Mouse (Mus musculus): ENCODE measurements around the gene Tecpr2.

Tecpr2 gene

DNA sequence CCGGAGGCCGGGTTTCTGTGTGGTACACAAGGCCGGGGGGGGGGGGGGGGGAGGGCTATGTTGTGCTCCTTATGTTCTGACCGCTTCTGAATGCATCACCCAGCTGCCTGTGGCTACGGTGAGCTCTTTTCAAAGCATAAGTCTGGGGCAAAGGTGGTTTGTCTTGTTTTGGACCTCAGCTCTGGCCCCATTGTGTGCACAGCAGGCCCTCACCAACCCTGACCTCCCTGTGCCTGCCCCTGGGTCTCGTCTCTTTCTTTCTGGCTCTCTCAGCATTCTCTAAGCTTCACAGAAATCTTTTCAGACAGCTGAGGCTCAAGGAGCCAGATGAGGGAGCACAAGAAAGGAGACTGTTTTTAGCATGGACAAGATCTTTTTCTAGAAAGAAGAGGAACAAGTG lies 23.5 kb upstream of the Tecpr2 start:
- no peak for DNase-seq

DNA sequence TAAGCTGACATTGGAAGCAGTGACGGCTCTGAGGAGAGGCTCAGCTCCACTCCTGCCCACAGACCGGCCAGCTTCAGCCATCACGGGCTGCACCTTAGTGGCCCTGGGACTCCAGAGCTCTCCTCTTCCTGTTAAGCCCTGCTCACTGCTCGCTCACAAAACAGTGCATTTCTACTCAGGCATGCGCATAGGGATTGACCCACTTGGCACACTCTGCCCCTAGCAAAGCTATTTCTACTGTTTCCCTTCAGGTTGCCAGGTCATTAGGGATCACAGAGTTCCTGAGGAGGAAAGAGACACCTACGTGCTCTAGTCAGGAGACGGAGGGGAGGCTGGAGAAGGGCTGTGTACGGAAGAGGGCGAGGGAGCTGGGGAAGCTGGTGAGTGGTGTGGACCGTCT lies 23.1 kb upstream of the Tecpr2 start:
- DNase-seq = no peak

DNA sequence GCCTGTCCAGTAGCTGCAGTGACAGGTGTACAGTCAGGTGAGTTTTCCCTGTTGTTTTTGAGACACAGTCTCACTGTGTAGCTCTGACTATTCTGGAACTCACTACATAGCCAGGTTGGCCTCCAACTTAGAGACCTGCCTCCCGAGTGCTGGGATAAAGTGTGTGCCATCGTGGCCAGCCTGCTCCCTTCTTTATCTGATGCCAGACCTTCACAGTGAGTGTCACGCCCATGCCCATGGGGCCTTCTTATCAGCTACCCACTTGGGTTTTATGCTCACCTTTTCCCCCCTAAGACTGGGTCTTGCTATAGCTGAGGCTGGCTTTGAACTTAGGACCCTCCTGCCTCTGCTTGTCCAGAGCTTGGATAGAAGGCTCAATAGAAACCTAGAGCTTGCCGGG lies 19.0 kb upstream of the Tecpr2 start:
- DNase-seq = no peak

DNA sequence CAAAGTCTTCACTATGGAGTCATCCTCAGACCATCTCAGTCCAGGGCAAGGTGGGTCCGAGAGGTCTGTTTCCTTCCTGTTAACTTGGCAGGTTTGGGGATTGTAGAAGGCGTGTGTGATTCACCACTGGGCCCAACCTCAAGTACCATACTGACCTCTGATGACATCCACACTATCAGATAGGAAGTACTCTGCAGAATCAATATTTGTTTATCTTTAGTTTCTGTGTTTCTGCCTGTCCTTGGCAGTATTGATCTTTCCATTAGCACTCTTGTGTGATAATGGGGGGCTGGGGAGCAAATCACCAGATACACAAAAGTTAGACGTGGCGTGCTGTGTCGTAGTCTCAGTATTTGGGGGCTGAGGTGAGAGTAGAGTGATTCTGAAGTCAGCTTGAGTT lies 17.8 kb upstream of the Tecpr2 start:
- DNase-seq = no peak

DNA sequence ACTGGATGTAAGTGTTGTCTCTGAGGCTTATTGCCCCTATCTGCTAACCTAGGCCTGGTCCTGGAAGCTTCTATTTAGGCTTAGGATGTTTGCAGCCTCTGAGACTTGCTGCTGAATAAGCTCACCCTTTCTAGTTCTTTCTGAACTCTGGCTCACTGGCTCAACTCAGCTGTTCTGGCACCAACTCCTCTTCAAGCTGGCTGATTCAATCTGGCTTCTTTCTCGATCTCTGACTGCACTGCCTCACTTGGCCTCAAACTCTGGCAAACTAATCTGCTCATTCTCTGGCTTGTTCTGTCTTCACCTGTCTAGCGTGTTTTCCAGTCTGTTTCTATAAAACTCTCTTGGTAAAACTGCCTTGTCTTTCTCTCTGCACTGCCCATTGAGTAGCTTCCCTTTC lies 13.7 kb upstream of the Tecpr2 start:
- DNase-seq = no peak

DNA sequence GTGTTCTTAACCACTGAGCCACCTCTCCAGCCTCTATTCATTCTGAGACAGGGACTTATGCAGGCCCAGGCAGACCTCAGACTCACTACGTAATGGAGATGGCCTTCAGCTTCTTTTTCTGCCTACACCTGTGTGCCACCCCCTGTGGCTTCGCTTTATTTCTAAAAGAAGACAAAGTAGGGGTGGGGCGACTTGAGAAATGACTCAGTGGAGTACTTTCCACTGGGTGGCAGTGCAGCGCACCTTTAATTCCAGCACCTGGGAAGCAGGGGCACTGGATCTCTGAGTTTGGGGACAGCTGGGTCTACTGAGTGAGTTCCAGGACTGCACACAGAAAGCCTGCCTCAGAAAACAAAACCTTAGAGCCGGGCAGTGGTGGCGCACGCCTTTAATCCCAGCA lies 6.8 kb upstream of the Tecpr2 start:
- DNase-seq = no peak

DNA sequence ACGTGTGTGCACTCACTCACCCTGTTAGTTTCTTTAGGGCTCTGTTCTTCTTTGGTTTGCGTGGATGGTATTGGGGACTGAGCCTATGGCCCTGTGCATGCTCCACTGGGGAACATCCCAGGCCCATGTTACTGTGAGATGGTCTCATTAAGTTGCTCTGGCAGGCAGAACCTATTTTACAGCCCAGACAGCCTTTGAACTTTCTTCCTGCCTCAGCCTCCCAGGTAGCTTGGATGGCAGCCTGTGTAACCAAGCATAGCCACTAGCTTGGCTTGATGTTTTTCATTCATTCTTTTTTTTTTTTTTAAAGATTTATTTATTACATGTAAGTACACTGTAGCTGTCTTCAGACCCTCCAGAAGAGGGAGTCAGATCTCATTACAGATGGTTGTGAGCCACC lies 3.8 kb upstream of the Tecpr2 start:
- no peak for DNase-seq

DNA sequence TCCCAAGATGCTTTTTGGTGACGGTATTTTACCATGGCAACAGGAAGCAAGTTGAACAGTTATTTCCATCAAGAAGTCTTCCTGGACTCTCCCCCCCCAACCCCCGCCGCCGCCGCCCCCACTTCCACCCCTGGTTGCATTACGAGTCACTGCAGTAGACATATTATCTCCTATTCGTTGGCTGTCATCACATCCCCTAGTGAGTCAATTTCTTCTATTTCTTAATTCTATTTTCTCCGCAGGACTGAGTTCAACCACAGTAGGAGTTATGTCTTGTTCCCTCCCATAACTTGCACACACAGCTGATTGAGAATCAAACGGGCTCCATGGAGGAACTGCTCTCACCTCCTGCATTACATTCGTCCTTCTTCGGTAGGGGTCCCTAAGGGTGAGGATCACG lies 958 bp upstream of the Tecpr2 start:
- no peak for DNase-seq

DNA sequence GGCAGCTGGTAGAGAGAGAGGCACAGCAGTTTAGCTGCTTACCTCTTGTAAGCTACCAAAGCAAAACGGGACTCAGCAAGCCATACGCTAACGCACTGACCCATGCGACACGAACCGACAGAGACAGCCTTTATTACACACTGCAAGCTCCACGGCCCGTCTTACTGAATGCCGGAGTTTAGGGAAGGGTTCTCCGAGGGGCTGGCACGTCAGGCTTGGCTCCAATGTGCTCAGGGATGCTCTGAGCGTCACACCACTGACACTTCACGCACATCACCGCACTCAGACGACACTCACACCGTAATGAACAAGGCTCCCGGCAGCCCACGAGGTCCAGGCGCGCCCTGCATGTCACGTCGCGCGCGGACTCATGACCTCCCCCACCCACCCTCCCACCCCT lies 458 bp upstream of the Tecpr2 start:
- DNase-seq = no peak

DNA sequence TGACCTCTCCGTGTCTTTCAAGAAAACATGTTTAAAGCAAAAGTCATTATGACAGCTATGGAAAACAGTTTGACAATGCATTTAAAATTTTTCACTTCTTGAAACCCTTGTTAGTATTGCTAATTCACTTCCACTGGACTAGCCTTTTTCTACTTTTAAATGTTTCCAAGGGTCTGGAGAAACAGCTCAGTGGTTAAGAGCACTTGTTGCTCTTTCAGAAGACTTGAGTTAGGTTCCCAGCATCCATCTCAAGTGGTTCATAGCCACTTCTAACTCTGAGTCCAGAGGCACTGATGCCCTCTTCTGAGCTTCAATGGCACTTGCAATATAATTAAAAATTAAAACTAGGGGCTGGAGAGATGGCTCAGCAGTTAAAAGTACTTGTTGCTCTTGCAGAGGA lies 2.8 kb downstream of the Tecpr2 start:
- DNase-seq = no peak

DNA sequence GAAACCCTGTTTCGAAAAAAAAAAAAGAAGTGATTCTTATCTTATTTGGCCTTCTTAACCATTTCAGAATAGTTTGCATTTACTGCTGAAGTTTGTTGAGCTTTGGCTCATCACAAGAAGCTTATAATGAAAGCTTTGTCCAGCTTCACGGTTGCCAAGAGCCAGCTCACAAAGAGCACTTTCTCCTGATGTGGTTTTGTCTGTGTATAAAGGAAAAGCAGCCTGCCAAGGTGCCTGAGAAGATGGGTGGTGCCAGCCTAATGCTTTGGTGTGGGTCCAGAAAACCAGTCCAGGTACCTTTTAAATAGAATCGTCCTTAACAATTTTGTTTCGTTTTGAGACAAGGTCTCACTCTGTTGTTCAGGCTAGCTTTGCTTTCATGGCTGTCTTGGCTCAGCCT lies 13.0 kb downstream of the Tecpr2 start:
- no peak for DNase-seq

DNA sequence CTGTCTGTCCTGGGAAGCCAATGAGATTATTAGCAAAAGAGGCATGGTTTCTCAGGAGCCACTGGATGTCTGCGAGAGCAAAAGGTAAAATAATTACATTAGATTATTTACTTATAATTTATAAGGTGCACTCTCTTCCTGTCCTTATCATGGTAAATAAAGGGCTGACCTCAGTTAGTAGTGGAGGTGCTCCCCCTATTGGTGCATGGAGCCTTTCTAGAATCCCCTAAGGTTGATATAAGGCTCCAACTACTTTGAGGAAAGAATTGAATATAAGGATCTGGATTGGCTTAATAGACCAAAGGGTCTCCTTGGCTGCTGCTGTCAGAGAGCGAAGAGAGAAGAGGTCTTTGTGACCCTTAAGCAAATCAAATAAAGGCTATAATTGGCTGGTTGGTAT lies 14.5 kb downstream of the Tecpr2 start:
- DNase-seq = peak; percentile 11 to 24

DNA sequence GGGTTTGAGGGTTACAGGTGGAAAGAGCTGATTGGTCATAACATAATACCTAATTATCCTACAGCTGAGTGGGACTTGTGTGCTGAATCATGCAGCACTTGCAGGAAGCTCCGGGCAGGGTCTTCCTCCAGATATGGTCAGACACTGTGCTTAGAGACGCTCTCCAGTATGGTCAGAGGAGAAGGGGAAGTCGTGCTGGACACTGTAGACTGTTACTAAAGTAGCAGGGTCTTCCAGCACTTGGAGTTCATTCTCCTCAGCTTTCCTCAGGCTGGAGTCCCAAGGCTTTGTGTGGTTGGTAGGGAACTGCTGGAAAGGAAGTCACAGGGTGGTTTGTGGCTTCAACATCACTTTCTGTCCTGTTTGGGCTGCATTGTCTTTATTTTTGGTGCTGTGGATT lies 18.8 kb downstream of the Tecpr2 start:
- DNase-seq = no peak

DNA sequence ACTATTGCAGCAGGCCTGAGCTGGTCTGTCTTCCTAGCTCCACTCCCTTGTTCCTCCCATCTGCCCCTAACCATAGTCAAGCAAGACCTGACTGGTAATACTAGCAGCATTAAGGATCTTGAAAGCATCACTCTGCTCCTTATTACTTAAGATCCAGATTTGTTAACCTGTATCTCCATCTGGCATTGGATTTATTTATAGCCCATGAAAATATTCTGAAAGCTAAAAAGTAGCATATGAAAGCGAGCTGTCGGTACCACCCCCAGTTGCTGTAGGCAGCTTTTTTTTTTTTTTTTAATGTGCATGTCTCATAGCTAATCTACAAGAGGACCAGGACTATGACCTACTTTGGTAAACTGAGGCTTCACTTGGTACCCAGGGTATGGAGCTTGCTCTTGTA lies 20.9 kb downstream of the Tecpr2 start:
- DNase-seq = no peak

DNA sequence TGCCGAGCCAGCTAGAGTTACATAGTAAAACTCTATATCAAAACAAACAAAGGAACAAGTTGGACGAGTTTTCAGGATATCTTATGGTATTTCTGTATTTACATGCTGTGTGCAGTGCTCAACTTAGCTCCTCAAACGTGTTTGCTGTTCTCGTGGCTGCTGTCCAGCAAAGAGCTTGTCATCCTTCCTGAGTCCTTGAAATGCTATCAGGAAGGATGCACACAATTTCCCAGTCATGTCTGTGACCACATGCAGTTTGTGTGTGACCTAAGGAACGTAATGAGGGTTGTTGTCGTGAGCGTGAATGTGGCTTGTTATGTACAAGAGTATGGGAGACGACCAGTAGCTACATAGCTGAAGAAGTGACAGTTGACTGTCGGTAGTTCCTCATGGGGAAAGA lies 26.7 kb downstream of the Tecpr2 start:
- DNase-seq = no peak

DNA sequence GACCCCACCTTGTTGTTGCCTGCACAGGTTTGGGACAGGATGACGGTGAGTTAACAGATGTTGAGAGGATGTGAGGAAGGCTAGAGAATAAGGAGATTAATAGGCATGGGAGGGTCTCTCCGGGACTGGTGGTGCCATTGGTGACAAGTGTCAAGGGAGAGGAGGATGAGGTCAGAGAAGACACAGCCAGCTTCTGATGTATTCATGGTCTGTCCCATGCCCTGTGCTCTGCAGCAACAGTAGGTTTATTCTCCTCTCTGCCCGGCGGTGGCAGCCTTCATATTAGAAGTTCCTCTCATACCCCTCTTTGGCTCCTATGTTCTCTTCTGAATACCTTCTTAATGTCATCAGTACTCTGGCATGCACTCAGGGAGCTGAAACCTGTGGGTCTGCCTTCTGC lies 31.2 kb downstream of the Tecpr2 start:
- no peak for DNase-seq

DNA sequence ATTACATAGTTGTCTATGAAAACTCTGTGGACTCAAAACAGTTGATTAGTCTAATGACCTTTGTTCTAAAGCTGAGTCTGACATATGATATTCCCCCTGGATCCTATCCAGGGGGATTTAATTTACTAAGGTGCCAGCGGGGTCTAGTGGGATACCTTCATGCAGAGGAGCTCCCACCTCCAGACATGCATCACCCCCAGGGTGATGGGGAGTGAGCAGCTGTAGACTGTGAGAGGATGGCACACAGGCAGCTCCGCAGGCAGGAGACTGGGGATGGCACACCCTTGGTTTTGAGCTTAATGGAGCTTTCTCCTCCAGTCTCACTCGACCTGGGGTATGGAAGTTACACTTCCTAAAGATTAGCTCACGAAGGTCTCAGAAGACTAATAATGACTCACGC lies 32.5 kb downstream of the Tecpr2 start:
- no peak for DNase-seq

DNA sequence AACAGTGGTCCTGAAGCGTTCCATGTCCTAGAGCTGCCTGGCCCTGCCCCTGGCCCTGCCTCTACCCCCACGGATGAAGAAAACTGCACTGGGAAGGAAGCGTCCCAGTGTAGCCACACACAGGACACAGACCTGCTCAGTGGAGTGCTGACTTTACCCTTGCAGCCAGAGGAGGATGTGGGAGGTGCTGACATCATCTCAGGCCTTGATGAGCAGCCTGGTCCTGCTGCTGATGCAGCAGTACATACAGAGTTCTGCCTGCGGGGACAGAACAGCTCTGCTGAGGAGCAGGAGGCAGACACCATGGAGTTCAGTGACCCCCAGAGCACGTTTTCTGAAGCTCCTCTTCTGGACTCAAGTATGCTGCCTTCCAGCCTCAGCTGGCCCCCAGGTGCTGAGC lies 43.8 kb downstream of the Tecpr2 start:
- DNase-seq = no peak

DNA sequence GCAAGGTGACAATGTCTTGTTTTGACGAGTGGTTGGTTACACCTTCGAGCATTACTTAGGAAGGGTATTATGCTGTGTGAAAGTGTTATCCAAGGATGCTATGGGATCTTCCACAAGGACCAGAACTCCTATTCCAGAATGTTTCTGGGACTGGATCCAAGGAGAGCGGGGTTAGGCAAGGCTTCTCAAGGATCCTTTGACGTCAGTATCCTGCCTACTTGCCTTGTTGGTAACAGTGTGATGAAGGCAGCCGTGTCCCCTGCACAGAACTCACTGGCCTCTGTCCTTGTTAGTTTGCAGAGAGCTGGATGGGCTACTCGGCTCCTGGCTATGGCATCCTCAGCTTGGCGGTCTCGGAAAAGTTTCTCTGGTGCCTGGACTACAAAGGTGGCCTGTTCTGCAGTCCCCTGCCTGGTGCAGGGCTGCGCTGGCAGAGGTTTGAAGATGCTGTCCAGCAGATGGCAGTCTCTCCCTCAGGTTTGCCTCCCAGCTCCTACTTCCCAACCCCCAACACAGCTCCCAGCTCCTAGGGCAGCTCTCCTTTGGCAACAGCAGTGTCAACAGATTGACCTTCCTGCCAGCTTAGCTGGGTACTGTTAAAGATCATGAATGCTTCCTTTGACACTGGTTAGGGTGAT lies 47.0 kb downstream of the Tecpr2 start:
- DNase-seq = peak; percentile 80 to 87

DNA sequence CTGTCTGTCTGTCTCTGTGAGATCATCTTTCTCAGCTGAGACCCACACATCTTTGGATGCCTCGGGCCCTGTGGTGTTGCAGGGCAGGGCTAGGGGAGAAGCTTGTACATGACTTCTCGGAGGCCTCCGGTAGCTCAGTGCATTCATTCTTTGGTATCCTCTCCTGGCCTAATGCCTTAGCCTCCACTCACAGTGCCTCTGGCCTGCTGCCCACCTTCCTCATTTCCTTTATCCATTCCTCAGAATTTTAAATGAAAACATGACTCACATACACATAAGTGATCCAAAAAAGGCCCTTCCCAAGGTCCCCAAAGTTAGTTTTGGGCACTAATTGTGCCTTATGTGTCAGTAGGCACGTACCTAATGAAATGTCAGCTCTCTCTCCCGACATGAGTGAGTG lies 48.4 kb downstream of the Tecpr2 start:
- DNase-seq = no peak

DNA sequence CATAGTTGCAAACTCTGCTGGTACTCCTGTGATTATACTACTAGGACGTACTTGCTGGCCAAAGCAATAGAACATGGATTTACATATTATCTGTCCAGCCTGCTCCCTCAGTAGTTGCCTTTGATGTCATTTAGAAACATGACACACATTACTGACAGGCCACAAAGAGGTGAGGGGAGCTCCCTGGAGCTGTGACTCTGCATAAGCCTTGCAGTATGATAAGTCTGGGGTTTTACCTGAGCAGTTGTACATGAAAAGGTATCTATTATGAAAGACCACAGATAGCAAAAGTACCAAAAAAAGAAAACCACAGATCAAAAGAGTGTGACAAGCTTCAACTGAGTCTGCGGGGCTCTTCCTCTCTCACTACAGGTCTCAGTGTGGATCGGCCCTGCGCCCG lies 50.3 kb downstream of the Tecpr2 start:
- no peak for DNase-seq

DNA sequence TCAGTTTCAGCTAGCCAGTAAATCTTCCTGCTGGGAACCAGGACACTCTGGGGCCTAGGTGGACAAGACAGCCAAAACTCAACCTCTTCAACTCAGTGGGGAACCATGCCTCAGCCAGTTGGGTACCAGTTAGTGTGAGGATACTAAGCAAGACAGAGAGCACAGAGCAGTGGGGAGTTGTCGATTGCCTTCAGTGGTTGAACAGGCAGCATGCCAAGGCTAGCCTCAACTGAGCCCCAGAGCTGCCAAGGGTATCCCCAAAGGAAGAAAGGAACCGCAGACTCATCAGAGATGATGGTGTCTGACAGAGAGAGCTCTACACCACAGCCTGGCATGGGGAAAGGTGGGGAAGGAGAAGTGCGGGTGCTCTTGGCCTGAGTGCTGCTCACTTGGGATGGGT lies 51.8 kb downstream of the Tecpr2 start:
- no peak for DNase-seq

DNA sequence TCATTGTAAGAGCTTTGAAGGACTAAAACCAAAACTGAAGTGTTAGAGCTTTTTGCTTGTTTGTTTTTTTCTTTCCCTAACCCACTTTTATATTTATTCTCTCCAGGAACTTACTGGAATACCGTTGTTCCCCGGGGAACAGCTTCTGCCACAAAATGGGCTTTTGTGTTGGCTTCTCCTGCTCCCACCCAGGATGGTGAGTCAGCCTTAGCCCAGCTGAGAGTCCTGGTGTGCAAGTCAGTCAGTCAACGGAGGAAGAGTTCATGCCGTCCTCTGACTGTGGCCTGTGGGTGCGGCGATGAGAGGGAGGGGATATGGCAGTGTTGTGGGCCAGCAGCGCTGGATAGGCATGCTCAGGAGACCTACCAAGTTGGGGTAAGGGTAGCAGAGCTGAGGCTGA lies 57.2 kb downstream of the Tecpr2 start:
- no peak for DNase-seq

DNA sequence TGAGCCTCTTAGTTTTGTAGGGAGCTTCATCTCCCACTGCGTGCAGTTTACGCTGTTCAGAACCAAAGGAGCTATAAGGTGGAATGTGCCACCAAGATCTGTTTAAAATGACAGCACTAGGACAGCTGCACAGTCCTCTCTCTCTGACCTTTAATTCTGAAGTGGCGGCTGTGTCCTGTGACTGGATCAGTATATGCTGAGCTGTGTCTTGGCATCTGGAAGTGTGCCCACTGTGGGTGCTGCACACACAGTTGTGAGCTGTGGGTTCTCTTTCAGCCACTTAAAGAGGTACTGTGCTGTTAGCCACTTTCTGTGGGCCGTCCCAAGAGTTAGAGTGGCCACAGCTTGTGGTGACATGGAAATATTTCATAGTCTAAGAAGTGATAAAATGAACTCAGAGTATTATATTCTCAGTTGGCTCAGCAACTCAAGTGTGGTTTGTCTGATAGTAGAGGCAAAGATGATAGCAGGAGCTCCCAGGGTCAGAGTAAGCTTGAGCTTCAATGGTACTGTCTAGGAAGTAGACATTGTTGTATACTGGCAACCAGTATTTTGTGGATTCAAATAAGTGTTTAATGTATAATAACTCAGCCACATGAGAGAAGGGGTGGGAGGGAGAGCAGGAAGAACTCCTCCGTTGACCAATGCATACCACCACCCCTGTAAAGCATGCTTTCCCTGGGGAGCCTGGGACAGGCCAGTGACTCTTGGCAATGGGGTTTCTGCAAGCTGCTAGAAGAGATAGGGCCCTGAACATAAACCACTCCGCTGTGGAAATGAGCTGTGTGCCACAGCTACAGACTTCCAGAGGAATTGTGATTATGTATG lies 59.2 kb downstream of the Tecpr2 start:
- DNase-seq = no peak

DNA sequence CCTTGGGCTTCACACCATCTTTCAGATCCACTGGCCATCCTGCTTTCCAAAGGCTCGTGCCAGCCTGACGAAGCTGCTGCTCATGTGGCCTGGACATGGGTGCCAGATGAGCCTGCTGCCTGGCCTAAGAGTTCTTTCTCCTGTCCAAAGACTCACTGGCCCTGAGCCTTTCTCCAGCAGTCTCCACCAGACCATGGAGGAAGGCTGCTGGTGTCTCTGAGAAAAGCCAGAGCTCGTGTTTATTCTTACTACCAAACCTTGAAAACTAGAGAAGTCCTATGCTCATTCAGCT lies 59.8 kb downstream of the Tecpr2 start:
- no peak for DNase-seq
